Mouse (Mus musculus) macrophage (primary cell): ENCODE measurements around the gene Mctp2. TPM values are rescaled to one million over a fixed set of nuclear protein-coding genes. Genes with fewer than 3 reads are reported as not detected.
"Not testable (repeated sequence)": the region's sequence is repeated elsewhere in the genome, so short reads cannot be mapped to it uniquely, and the experiment has no call there.

ENCODE experiments used
- H3K27ac ChIP-seq: fragments of 350-480 bp; formaldehyde crosslinking; 2 replicates; pipeline ENCODE4 v1.9.0; 2021
- H3K36me3 ChIP-seq: fragments of 350-480 bp; formaldehyde crosslinking; 2 replicates; pipeline ENCODE4 v1.9.0; 2021; ENCODE audit errors: inconsistent target
- H3K4me3 ChIP-seq: fragments of 350-480 bp; formaldehyde crosslinking; 2 replicates; pipeline ENCODE4 v1.9.0; 2021; ENCODE audit errors: inconsistent target
- H3K79me2 ChIP-seq: fragments of 350-480 bp; formaldehyde crosslinking; 2 replicates; pipeline ENCODE4 v1.9.0; 2021; ENCODE audit errors: inconsistent target
- WGBS: methylation state at CpG from one replicate; pipeline ENCODE4 v1.1.7; 2026; ENCODE audit warnings: inconsistent platforms; ENCODE audit not compliant: missing documents; 5-methylcytosine and 5-hydroxymethylcytosine counted together
- polyA plus RNA-seq: library from polyadenylated mRNA; stranded (reverse); fragments of 250-400 nt; gene quantifications from 3 replicates; pipeline ENCODE4 v1.2.4, GENCODE M21; 2018; ENCODE audit warnings: inconsistent platforms

The Mctp2 gene
- polyA plus RNA-seq, 1 experiment from 2014 or later: 0.14 TPM

- Histone ChIP-seq H3K79me2 (no peaks in the 10 kb centered on the region), H3K4me3 (no peak overlapping the region), H3K27ac (no peak overlapping the region), H3K36me3 (no peaks in the 10 kb centered on the region)
- 16% methylated on average over 5 of the region's 5 CpGs for WGBS
Observed at GRCm38 (mm10) chr7:72297013-72297412, 9.4 kb downstream of the Mctp2 start.

DNA sequence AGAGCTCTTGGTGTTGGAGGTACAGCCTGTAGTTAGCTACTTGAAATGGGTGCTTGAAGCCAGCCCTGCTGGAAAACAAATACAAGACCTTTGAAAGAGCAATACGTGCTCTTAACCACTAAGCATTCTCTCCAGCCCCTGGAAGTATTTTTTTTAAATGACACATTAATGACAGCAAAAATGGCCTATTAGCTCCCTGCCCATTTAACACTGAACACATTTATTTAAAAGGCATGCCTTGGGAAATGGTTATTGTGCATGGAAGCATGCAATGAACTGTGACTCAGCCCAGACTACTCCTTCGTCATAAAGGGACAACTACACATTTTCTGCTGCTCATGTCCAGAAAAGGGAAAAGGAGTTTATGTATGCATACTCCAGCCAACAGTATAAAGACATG lies 10.2 kb downstream of the Mctp2 start:
- Histone ChIP-seq H3K4me3 (no peak overlapping the region), H3K79me2 (no peaks in the 10 kb centered on the region), H3K27ac (no peak overlapping the region), H3K36me3 (no peaks in the 10 kb centered on the region)
- WGBS: 83% methylated on average over 2 of the region's 2 CpGs

GRCm38 (mm10) chr7:72294886-72295285 lies 11.5 kb downstream of the Mctp2 start:
- Histone ChIP-seq H3K4me3 (no peak overlapping the region), H3K36me3 (no peaks in the 10 kb centered on the region), H3K27ac (no peak overlapping the region), H3K79me2 (no peaks in the 10 kb centered on the region)
- 83% methylated on average over 2 of the region's 2 CpGs for WGBS

- Histone ChIP-seq H3K4me3 (no peak overlapping the region), H3K79me2 (no peaks in the 10 kb centered on the region), H3K27ac (no peak overlapping the region), H3K36me3 (no peaks in the 10 kb centered on the region)
- WGBS: 88% methylated on average over 4 of the region's 4 CpGs
Observed at GRCm38 (mm10) chr7:72293784-72294538, 12.4 kb downstream of the Mctp2 start.

DNA sequence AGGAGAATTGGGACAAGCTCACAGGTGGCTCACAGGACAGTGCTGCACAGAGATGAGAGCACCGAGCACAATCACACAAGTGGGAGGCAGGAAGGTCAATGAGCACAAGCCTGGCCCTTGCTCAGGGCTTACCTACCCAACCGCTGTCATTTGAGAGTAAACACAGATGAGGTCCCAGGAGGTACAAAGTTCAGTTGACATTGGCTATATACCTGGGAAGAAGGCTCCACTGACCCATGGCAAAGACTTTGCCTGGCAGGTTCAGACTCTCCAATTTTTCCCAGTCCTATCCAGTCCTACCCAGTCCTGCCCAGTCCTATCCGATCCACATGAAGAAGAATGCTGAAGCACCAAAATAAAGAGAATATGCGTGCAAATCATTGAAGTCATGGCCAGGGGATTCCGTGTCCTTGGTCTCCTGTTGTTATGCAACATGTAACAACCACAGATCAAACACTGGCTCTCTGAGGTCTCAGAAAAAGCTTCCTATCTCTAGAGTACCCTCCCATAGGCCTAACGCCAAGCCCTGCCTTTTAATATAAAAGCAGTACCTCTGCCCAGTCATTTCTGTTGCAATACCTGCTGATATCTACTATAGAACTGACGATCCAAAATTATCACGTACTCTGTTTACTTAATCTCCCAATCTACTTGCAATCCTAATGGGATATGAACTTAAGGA lies 14.0 kb downstream of the Mctp2 start:
- no peak overlapping the region for H3K27ac ChIP-seq
- H3K36me3 ChIP-seq: no peaks in the 10 kb centered on the region
- H3K4me3 ChIP-seq: no peak overlapping the region
- 77% methylated on average over 8 of the region's 8 CpGs for WGBS
- no peaks in the 10 kb centered on the region for H3K79me2 ChIP-seq

GRCm38 (mm10) chr7:72280721-72281120 lies 25.7 kb downstream of the Mctp2 start:
- 0% methylated on average over 3 of the region's 3 CpGs for WGBS
- H3K36me3 ChIP-seq: no peaks in the 10 kb centered on the region
- no peak overlapping the region for H3K27ac ChIP-seq
- H3K4me3 ChIP-seq: no peak overlapping the region
- H3K79me2 ChIP-seq: no peaks in the 10 kb centered on the region

DNA sequence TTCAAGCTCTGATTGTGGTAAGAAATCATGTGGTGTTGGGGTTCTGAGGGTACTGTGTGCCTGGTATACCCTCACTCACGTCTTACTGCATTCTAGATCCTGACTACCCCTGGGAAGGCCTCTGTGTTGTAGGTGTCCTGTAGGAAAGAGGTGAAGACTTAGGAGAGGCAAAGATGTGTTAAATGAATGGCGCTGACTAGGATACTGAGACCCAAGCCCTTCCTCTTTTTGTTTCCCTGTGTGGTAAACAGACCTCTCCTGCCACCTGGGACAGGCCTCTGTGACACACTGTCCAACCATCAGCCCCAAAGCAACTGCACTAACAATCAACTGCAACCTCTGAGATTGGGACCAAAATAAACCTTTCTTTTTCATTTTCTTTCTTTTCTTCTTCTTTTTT lies 28.0 kb downstream of the Mctp2 start:
- Histone ChIP-seq H3K79me2 (no peaks in the 10 kb centered on the region), H3K27ac (no peak overlapping the region)

DNA sequence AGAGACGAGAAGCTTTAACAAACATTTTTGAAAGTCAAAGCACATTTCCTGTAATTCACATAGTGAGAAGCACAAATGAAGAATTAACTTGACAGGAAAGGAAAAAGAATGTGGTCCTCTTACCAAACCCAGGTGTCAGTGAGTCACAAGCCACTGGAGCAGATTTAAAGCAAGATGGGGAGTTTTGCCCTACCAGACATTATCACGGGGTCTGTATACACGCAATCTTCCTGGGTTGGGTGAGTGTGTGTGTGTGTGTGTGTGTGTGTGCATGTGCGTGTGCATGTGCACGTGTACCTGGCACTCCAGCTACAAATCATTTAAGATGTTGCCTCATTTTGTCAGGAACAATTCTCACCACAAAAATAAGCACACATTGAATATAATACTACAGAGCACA lies 30.9 kb downstream of the Mctp2 start:
- H3K4me3 ChIP-seq: no peak overlapping the region
- H3K27ac ChIP-seq: no peak overlapping the region
- no peaks in the 10 kb centered on the region for H3K36me3 ChIP-seq
- no peaks in the 10 kb centered on the region for H3K79me2 ChIP-seq
- WGBS: 35% methylated on average over 3 of the region's 5 CpGs

More for the DNA sequence above, 28.0 kb downstream of the Mctp2 start:
- 42% methylated on average over 2 of the region's 2 CpGs for WGBS
- no peaks in the 10 kb centered on the region for H3K36me3 ChIP-seq
- no peak overlapping the region for H3K4me3 ChIP-seq

DNA sequence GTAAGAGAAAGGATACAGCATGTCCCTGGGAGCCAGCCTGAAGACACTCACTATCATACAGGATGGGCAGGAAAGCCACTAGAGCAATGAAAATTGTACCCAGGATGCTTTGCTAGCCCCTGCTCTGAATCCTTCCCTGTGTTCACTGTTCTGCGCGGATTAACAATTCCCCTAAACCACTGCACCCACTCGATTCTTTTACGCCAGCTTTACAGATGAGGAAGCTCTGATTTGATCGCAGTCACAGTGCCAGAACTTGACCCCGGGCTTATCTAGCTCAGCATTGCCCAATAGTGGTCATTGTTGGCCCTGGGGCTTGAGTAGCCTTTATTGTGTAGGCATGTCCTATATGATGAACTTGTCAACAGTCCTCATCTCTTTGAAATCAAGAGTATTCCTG lies 34.9 kb downstream of the Mctp2 start:
- Histone ChIP-seq H3K36me3 (no peaks in the 10 kb centered on the region), H3K27ac (no peak overlapping the region), H3K79me2 (no peaks in the 10 kb centered on the region), H3K4me3 (no peak overlapping the region)
- 62% methylated on average over 6 of the region's 6 CpGs for WGBS

GRCm38 (mm10) chr7:72269994-72270393 lies 36.4 kb downstream of the Mctp2 start:
- no peak overlapping the region for H3K4me3 ChIP-seq
- H3K27ac ChIP-seq: no peak overlapping the region
- H3K79me2 ChIP-seq: no peaks in the 10 kb centered on the region
- H3K36me3 ChIP-seq: no peaks in the 10 kb centered on the region
- 49% methylated on average over 6 of the region's 6 CpGs for WGBS

GRCm38 (mm10) chr7:72260766-72261655 lies 45.4 kb downstream of the Mctp2 start:
- Histone ChIP-seq H3K4me3 (no peak overlapping the region), H3K36me3 (no peaks in the 10 kb centered on the region), H3K27ac (no peak overlapping the region), H3K79me2 (no peaks in the 10 kb centered on the region)
- 28% methylated on average over 8 of the region's 8 CpGs for WGBS

- WGBS: 79% methylated on average over 10 of the region's 10 CpGs
- H3K79me2 ChIP-seq: no peaks in the 10 kb centered on the region
- no peak overlapping the region for H3K27ac ChIP-seq
- no peaks in the 10 kb centered on the region for H3K36me3 ChIP-seq
- no peak overlapping the region for H3K4me3 ChIP-seq
Observed at GRCm38 (mm10) chr7:72259045-72259444, 47.4 kb downstream of the Mctp2 start.

- H3K27ac ChIP-seq, H3K4me3 ChIP-seq, H3K79me2 ChIP-seq, H3K36me3 ChIP-seq: not testable (repeated sequence)
- 90% methylated on average over 6 of the region's 9 CpGs for WGBS
Observed at GRCm38 (mm10) chr7:72250326-72250725, 56.1 kb downstream of the Mctp2 start.

- H3K4me3 ChIP-seq: no peak overlapping the region
- H3K79me2 ChIP-seq: no peaks in the 10 kb centered on the region
- 95% methylated on average over 9 of the region's 9 CpGs for WGBS
- no peak overlapping the region for H3K27ac ChIP-seq
- H3K36me3 ChIP-seq: no peaks in the 10 kb centered on the region
Observed at GRCm38 (mm10) chr7:72241269-72241668, 65.1 kb downstream of the Mctp2 start.
